Mouse (Mus musculus) lung, postnatal 0 days (tissue): ENCODE measurements around the gene Ctse.

Experiments
- CTCF ChIP-seq: IDR thresholded peaks from 2 replicates; pipeline ENCODE4 v1.5.1; 2016; ENCODE audit warnings: antibody characterized with exemption, mild to moderate bottlenecking
- EP300 ChIP-seq: IDR thresholded peaks from 2 replicates; pipeline ENCODE4 v1.6.1; 2016; ENCODE audit warnings: antibody characterized with exemption, mild to moderate bottlenecking, control low read depth

DNA sequence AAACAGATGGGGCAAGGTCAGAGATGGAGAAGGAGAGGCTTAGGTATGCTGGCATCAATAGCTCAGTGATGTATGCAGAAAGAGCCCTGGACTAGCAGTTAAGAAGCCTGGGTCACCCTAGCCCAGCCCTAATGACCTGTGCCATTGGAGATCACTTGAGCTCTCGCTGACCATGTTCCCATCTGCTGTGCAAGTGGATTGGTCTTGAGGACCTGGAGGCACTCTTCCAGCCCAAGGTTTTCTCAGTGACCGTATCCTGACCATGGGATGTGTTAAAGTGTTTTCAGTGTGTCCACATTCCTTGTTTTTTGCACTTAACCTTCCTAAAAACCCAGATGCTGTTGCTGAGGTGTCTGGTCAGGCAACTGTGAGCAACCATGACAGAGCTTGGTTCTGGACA, 22.2 kb downstream of the Ctse start:
- no peak for TF ChIP-seq CTCF
- TF ChIP-seq EP300 = no peak
